Mouse (Mus musculus) left cerebral cortex, adult 2 months (tissue): ENCODE measurements around the gene Cpsf4. TPM values are rescaled to one million over a fixed set of nuclear protein-coding genes. Genes with fewer than 3 reads are reported as not detected.
"Not testable (repeated sequence)": the region's sequence is repeated elsewhere in the genome, so short reads cannot be mapped to it uniquely, and the experiment has no call there.

Experiments used
- DNase-seq, 2 experiments: peaks; one replicate each; pipeline ENCODE4 v3.0.0; 2021 to 2022; ENCODE audit warnings: low spot score in 2 of 2, mixed read lengths in 1 of 2; ENCODE audit errors: extremely low spot score in 1 of 2
- H3K27ac ChIP-seq: fragments of 200-600 bp; 2 replicates; pipeline ENCODE4 v1.8.1; 2022
- H3K4me3 ChIP-seq: fragments of 200-600 bp; 2 replicates; pipeline ENCODE4 v1.8.1; 2022
- CTCF ChIP-seq: fragments of 200-600 bp; IDR thresholded peaks from 2 replicates; pipeline ENCODE4 v1.8.1; 2022; ENCODE audit warnings: antibody characterized with exemption, mild to moderate bottlenecking, moderate library complexity
- intact Hi-C: fragments of 180-260 bp; cut with DNase I; formaldehyde crosslinking; loops from one replicate; pipeline ENCODE4 v1.15.1; 2025
- long read RNA-seq, 2 experiments: library from polyadenylated mRNA; stranded (forward); transcript quantifications; one replicate each; pipeline ENCODE4 v2.0.0; 2021; ENCODE audit warnings: borderline mapping rate in 2 of 2
- total RNA-seq, 2 experiments: library from RNA; stranded (reverse); gene quantifications; 2 replicates each; pipeline ENCODE4 v1.2.3; 2021

Gene Cpsf4
- 10 to 100 TPM; 25.6 to 26.0 TPM for total RNA-seq
- long read RNA-seq, experiment 1, partial matches to known transcripts: 2 of 24 reads
- long read RNA-seq, experiment 1, other reads (novel, unspliced or antisense): 13 of 24 reads
- long read RNA-seq, experiment 2, partial matches to known transcripts: 4 of 18 reads
- long read RNA-seq, experiment 2, other reads (novel, unspliced or antisense): 10 of 18 reads

- Histone ChIP-seq H3K27ac (peak within 1 kb of the TSS; percentile 87), H3K4me3 (peak within 1 kb of the TSS; percentile 67)
- DNase-seq: peak; percentile 98
- no peak; the same call in 1 of the 2 replicates for TF ChIP-seq CTCF
- intact Hi-C loops: loop anchor here (1.0 to 2.0 kb wide), 3 partner anchors 25 to 38 kb away; partner anchors contain the start of genes Bud31, Pdap1 and Zkscan5
Observed at GRCm38 (mm10) chr5:145166536-145167305, at the start of gene Cpsf4, which contains the start of gene Ptcd1. Cpsf4 (plus strand) TSS chr5:145167213. Ptcd1 (minus strand) TSS chr5:145167108.

- no peak for TF ChIP-seq CTCF
- DNase-seq: no peak
- intact Hi-C loops: no loop called here
- Histone ChIP-seq H3K4me3 (no peak overlapping the region), H3K27ac (no peak overlapping the region)
Observed at GRCm38 (mm10) chr5:145118005-145118404, 49.0 kb upstream of the Cpsf4 start.

- no peak for TF ChIP-seq CTCF
- H3K4me3 ChIP-seq: no peak overlapping the region
- DNase-seq: no peak
- no peak overlapping the region for H3K27ac ChIP-seq
- intact Hi-C loops: no loop called here
Observed at GRCm38 (mm10) chr5:145118461-145118860, 48.6 kb upstream of the Cpsf4 start.

- DNase-seq: no peak
- peak; percentile 31 for TF ChIP-seq CTCF
- intact Hi-C loops: no loop called here
- Histone ChIP-seq H3K27ac (no peak overlapping the region), H3K4me3 (no peak overlapping the region)
Observed at GRCm38 (mm10) chr5:145119385-145119784, 47.6 kb upstream of the Cpsf4 start.

- H3K4me3 ChIP-seq: no peak overlapping the region
- no peak overlapping the region for H3K27ac ChIP-seq
- intact Hi-C loops: no loop called here
- no peak for DNase-seq
- TF ChIP-seq CTCF: no peak
Observed at GRCm38 (mm10) chr5:145120921-145121320, 46.1 kb upstream of the Cpsf4 start.

GRCm38 (mm10) chr5:145123396-145123795 is 43.6 kb upstream of the Cpsf4 start:
- no peak overlapping the region for H3K4me3 ChIP-seq
- no peak overlapping the region for H3K27ac ChIP-seq
- TF ChIP-seq CTCF: no peak
- DNase-seq: no peak
- intact Hi-C loops: no loop called here

GRCm38 (mm10) chr5:145126580-145126979 is 40.4 kb upstream of the Cpsf4 start:
- intact Hi-C loops: no loop called here
- Histone ChIP-seq H3K27ac (no peak overlapping the region), H3K4me3 (no peak overlapping the region)
- DNase-seq: no peak
- no peak for TF ChIP-seq CTCF

GRCm38 (mm10) chr5:145129124-145129523 is 37.9 kb upstream of the Cpsf4 start:
- H3K27ac ChIP-seq: peak overlapping the region; percentile 89
- intact Hi-C loops: no loop called here
- no peak for TF ChIP-seq CTCF
- no peak for DNase-seq
- H3K4me3 ChIP-seq: no peak overlapping the region

GRCm38 (mm10) chr5:145129773-145130172 is 37.2 kb upstream of the Cpsf4 start:
- intact Hi-C loops, H3K4me3 ChIP-seq: not testable (repeated sequence)
- DNase-seq: peak in 1 of 2 experiments; percentile 35
- H3K27ac ChIP-seq: peak overlapping the region; percentile 89

GRCm38 (mm10) chr5:145130191-145130590 is 36.8 kb upstream of the Cpsf4 start:
- Histone ChIP-seq H3K27ac (peak overlapping the region; percentile 89), H3K4me3 (no peak overlapping the region)
- DNase-seq: peak; percentile 42 to 54
- intact Hi-C loops: no loop called here
- TF ChIP-seq CTCF: no peak

GRCm38 (mm10) chr5:145130995-145131394 is 36.0 kb upstream of the Cpsf4 start:
- Histone ChIP-seq H3K27ac (peak overlapping the region; percentile 89), H3K4me3 (no peak overlapping the region)
- DNase-seq: no peak
- intact Hi-C loops: no loop called here
- no peak for TF ChIP-seq CTCF

GRCm38 (mm10) chr5:145133275-145133674 is 33.7 kb upstream of the Cpsf4 start:
- intact Hi-C loops, H3K4me3 ChIP-seq, DNase-seq, H3K27ac ChIP-seq: not testable (repeated sequence)
- TF ChIP-seq CTCF: peak; percentile 7

GRCm38 (mm10) chr5:145138836-145139235 is 28.2 kb upstream of the Cpsf4 start:
- Histone ChIP-seq H3K27ac (no peak overlapping the region), H3K4me3 (peak overlapping the region; percentile 78)
- no peak for TF ChIP-seq CTCF
- intact Hi-C loops: no loop called here
- no peak for DNase-seq
